Mouse (Mus musculus): ENCODE measurements at regions not wholly inside any gene's neighbourhood (a gene's known extent, or its start where the extent isn't known, plus 50 kb on each side); places are given as distances from the start of the nearest gene placed in this dataset.

- Histone ChIP-seq H3K27me3 (ENCODE audit: control insufficient read depth, insufficient read depth, insufficient read length) (no peaks in the 10 kb centered on the region), H3K79me3 (ENCODE audit: low read depth) (no peaks in the 10 kb centered on the region), H3ac (ENCODE audit: control insufficient read depth, insufficient read length, low read depth) (no peak overlapping the region), H3K36me3 (ENCODE audit: control insufficient read depth, insufficient read depth) (no peaks in the 10 kb centered on the region), H3K4me3 (ENCODE audit: insufficient read depth, poor library complexity, severe bottlenecking) (no peak overlapping the region), H3K79me2 (ENCODE audit: control insufficient read depth, insufficient read depth) (no peaks in the 10 kb centered on the region)
- no peak for TF ChIP-seq CEBPB (IDR thresholded peaks at IDR 0.05; ENCODE audit: low read depth)
- no peak for TF ChIP-seq FOSL1 (IDR thresholded peaks at IDR 0.05; ENCODE audit: insufficient read depth, low read length, poor library complexity, severe bottlenecking)
- no peak for TF ChIP-seq MYOG (IDR thresholded peaks at IDR 0.05; ENCODE audit: control insufficient read depth, extremely low read depth, insufficient read length)
- TF ChIP-seq MAX (IDR thresholded peaks at IDR 0.05), result no peak
- no peak for TF ChIP-seq USF1 (IDR thresholded peaks at IDR 0.05; ENCODE audit: low read depth)
- no peak for TF ChIP-seq MYOD1 (IDR thresholded peaks at IDR 0.05; ENCODE audit: control insufficient read depth, insufficient read length, low read depth)
- no peak for TF ChIP-seq CTCF (IDR thresholded peaks at IDR 0.05; ENCODE audit: control insufficient read depth, insufficient read depth, insufficient read length)
Measured at GRCm38 (mm10) chr4:31167431-31167830, 796.5 kb upstream of the Map3k7 start.

- H3K27me3 ChIP-seq (ENCODE audit: control insufficient read depth, insufficient read depth, insufficient read length), result no peaks in the 10 kb centered on the region
- no peak overlapping the region for H3K4me3 ChIP-seq (ENCODE audit: insufficient read depth, poor library complexity, severe bottlenecking)
- TF ChIP-seq USF1 (IDR thresholded peaks at IDR 0.05; ENCODE audit: low read depth) (no peak), MYOD1 (IDR thresholded peaks at IDR 0.05; ENCODE audit: control insufficient read depth, insufficient read length, low read depth) (no peak), MYOG (IDR thresholded peaks at IDR 0.05; ENCODE audit: control insufficient read depth, extremely low read depth, insufficient read length) (no peak), CEBPB (IDR thresholded peaks at IDR 0.05; ENCODE audit: low read depth) (no peak), MAX (IDR thresholded peaks at IDR 0.05) (no peak), CTCF (IDR thresholded peaks at IDR 0.05; ENCODE audit: control insufficient read depth, insufficient read depth, insufficient read length) (no peak), FOSL1 (IDR thresholded peaks at IDR 0.05; ENCODE audit: insufficient read depth, low read length, poor library complexity, severe bottlenecking) (no peak)
- no peaks in the 10 kb centered on the region for H3K36me3 ChIP-seq (ENCODE audit: control insufficient read depth, insufficient read depth)
- no peaks in the 10 kb centered on the region for H3K79me2 ChIP-seq (ENCODE audit: control insufficient read depth, insufficient read depth)
- no peaks in the 10 kb centered on the region for H3K79me3 ChIP-seq (ENCODE audit: low read depth)
- H3ac ChIP-seq (ENCODE audit: control insufficient read depth, insufficient read length, low read depth), result no peak overlapping the region
Measured at GRCm38 (mm10) chr4:31168357-31168756, 795.5 kb upstream of the Map3k7 start.

GRCm38 (mm10) chr4:31171190-31171589 lies 792.7 kb upstream of the Map3k7 start:
- Histone ChIP-seq H3ac (ENCODE audit: control insufficient read depth, insufficient read length, low read depth) (no peak overlapping the region), H3K4me3 (ENCODE audit: insufficient read depth, poor library complexity, severe bottlenecking) (no peak overlapping the region), H3K79me2 (ENCODE audit: control insufficient read depth, insufficient read depth) (no peaks in the 10 kb centered on the region), H3K79me3 (ENCODE audit: low read depth) (no peaks in the 10 kb centered on the region), H3K27me3 (ENCODE audit: control insufficient read depth, insufficient read depth, insufficient read length) (no peaks in the 10 kb centered on the region), H3K36me3 (ENCODE audit: control insufficient read depth, insufficient read depth) (no peaks in the 10 kb centered on the region)
- TF ChIP-seq MYOG (IDR thresholded peaks at IDR 0.05; ENCODE audit: control insufficient read depth, extremely low read depth, insufficient read length) (no peak), CEBPB (IDR thresholded peaks at IDR 0.05; ENCODE audit: low read depth) (no peak), CTCF (IDR thresholded peaks at IDR 0.05; ENCODE audit: control insufficient read depth, insufficient read depth, insufficient read length) (no peak), USF1 (IDR thresholded peaks at IDR 0.05; ENCODE audit: low read depth) (no peak), MAX (IDR thresholded peaks at IDR 0.05) (no peak), MYOD1 (IDR thresholded peaks at IDR 0.05; ENCODE audit: control insufficient read depth, insufficient read length, low read depth) (no peak), FOSL1 (IDR thresholded peaks at IDR 0.05; ENCODE audit: insufficient read depth, low read length, poor library complexity, severe bottlenecking) (no peak)

GRCm38 (mm10) chr4:31197852-31198251 lies 766.0 kb upstream of the Map3k7 start:
- no peak overlapping the region for H3K4me3 ChIP-seq (ENCODE audit: insufficient read depth, poor library complexity, severe bottlenecking)
- H3K79me2 ChIP-seq (ENCODE audit: control insufficient read depth, insufficient read depth), result no peaks in the 10 kb centered on the region
- TF ChIP-seq CTCF (IDR thresholded peaks at IDR 0.05; ENCODE audit: control insufficient read depth, insufficient read depth, insufficient read length), result no peak
- TF ChIP-seq MYOG (IDR thresholded peaks at IDR 0.05; ENCODE audit: control insufficient read depth, extremely low read depth, insufficient read length), result no peak
- TF ChIP-seq CEBPB (IDR thresholded peaks at IDR 0.05; ENCODE audit: low read depth), result no peak
- no peak for TF ChIP-seq USF1 (IDR thresholded peaks at IDR 0.05; ENCODE audit: low read depth)
- no peak for TF ChIP-seq MAX (IDR thresholded peaks at IDR 0.05)
- no peak for TF ChIP-seq MYOD1 (IDR thresholded peaks at IDR 0.05; ENCODE audit: control insufficient read depth, insufficient read length, low read depth)
- TF ChIP-seq FOSL1 (IDR thresholded peaks at IDR 0.05; ENCODE audit: insufficient read depth, low read length, poor library complexity, severe bottlenecking), result no peak
- no peaks in the 10 kb centered on the region for H3K36me3 ChIP-seq (ENCODE audit: control insufficient read depth, insufficient read depth)
- H3K79me3 ChIP-seq (ENCODE audit: low read depth), result no peaks in the 10 kb centered on the region
- H3K27me3 ChIP-seq (ENCODE audit: control insufficient read depth, insufficient read depth, insufficient read length), result no peaks in the 10 kb centered on the region
- no peak overlapping the region for H3ac ChIP-seq (ENCODE audit: control insufficient read depth, insufficient read length, low read depth)

GRCm38 (mm10) chr4:31203286-31203685 lies 760.6 kb upstream of the Map3k7 start:
- Histone ChIP-seq H3K4me3 (ENCODE audit: insufficient read depth, poor library complexity, severe bottlenecking) (no peak overlapping the region), H3K27me3 (ENCODE audit: control insufficient read depth, insufficient read depth, insufficient read length) (no peaks in the 10 kb centered on the region), H3K79me3 (ENCODE audit: low read depth) (no peaks in the 10 kb centered on the region), H3K79me2 (ENCODE audit: control insufficient read depth, insufficient read depth) (no peaks in the 10 kb centered on the region), H3K36me3 (ENCODE audit: control insufficient read depth, insufficient read depth) (no peaks in the 10 kb centered on the region), H3ac (ENCODE audit: control insufficient read depth, insufficient read length, low read depth) (no peak overlapping the region)
- no peak for TF ChIP-seq USF1 (IDR thresholded peaks at IDR 0.05; ENCODE audit: low read depth)
- TF ChIP-seq FOSL1 (IDR thresholded peaks at IDR 0.05; ENCODE audit: insufficient read depth, low read length, poor library complexity, severe bottlenecking), result no peak
- no peak for TF ChIP-seq CEBPB (IDR thresholded peaks at IDR 0.05; ENCODE audit: low read depth)
- no peak for TF ChIP-seq MAX (IDR thresholded peaks at IDR 0.05)
- no peak for TF ChIP-seq CTCF (IDR thresholded peaks at IDR 0.05; ENCODE audit: control insufficient read depth, insufficient read depth, insufficient read length)
- TF ChIP-seq MYOD1 (IDR thresholded peaks at IDR 0.05; ENCODE audit: control insufficient read depth, insufficient read length, low read depth), result no peak
- TF ChIP-seq MYOG (IDR thresholded peaks at IDR 0.05; ENCODE audit: control insufficient read depth, extremely low read depth, insufficient read length), result no peak

Measured in C2C12 (cell line).